Mouse (Mus musculus): ENCODE measurements around the gene Cnr2. TPM values are rescaled to one million over a fixed set of nuclear protein-coding genes. Genes with fewer than 3 reads are reported as not detected.

Cnr2 gene
- polyA plus RNA-seq, 1 experiment from 2014 or later = 0.14 TPM

GRCm38 (mm10) chr4:135875546-135875945 lies 19.6 kb upstream of the Cnr2 start:
- no peak for ATAC-seq
- Histone ChIP-seq H3K4me2 (replicated peaks; ENCODE audit: low read depth) (0 out of 2 replicates have a peak overlapping the region, but pooled peaks have one; percentile 58), H3K4me1 (replicated peaks; ENCODE audit: control insufficient read depth, insufficient read depth, low read length) (peaks cover 11% of the 10 kb centered on the region), H3K4me3 (ENCODE audit: low read depth, low read length) (no peak overlapping the region), H3K36me3 (ENCODE audit: control insufficient read depth, insufficient read depth) (peaks cover 11% of the 10 kb centered on the region), H3K27ac (ENCODE audit: low read depth, low read length) (peak overlapping the region; percentile 76), H3K27me3 (replicated peaks; ENCODE audit: control insufficient read depth, insufficient read depth, low read length) (no peaks in the 10 kb centered on the region), H3K9me3 (ENCODE audit: control insufficient read depth) (no peaks in the 10 kb centered on the region), H3K9ac (ENCODE audit: low read depth, low read length) (no peak overlapping the region)
- WGBS = 42% methylated on average over 7 of the region's 7 CpGs
- TF ChIP-seq CTCF (IDR thresholded peaks at IDR 0.05; ENCODE audit: low read depth) = no peak; the same call in 1 of the 2 replicates

GRCm38 (mm10) chr4:135875991-135876582 lies 19.1 kb upstream of the Cnr2 start:
- Histone ChIP-seq H3K36me3 (ENCODE audit: control insufficient read depth, insufficient read depth) (peaks cover 10% of the 10 kb centered on the region), H3K4me3 (ENCODE audit: low read depth, low read length) (peak overlapping the region; percentile 21), H3K9ac (ENCODE audit: low read depth, low read length) (no peak overlapping the region; the same call in 1 of the 2 replicates), H3K4me2 (replicated peaks; ENCODE audit: low read depth) (peak overlapping the region; percentile 58), H3K9me3 (ENCODE audit: control insufficient read depth) (no peaks in the 10 kb centered on the region), H3K4me1 (replicated peaks; ENCODE audit: control insufficient read depth, insufficient read depth, low read length) (peaks cover 10% of the 10 kb centered on the region), H3K27ac (ENCODE audit: low read depth, low read length) (peak overlapping the region; percentile 76), H3K27me3 (replicated peaks; ENCODE audit: control insufficient read depth, insufficient read depth, low read length) (no peaks in the 10 kb centered on the region)
- ATAC-seq = no peak
- WGBS = 4% methylated on average over 9 of the region's 9 CpGs
- TF ChIP-seq CTCF (IDR thresholded peaks at IDR 0.05; ENCODE audit: low read depth) = no peak

- Histone ChIP-seq H3K9ac (ENCODE audit: low read depth, low read length) (no peak overlapping the region; the same call in 1 of the 2 replicates), H3K4me1 (replicated peaks; ENCODE audit: control insufficient read depth, insufficient read depth, low read length) (peaks cover 10% of the 10 kb centered on the region), H3K4me3 (ENCODE audit: low read depth, low read length) (peak overlapping the region; percentile 21), H3K4me2 (replicated peaks; ENCODE audit: low read depth) (peak overlapping the region; percentile 58), H3K9me3 (ENCODE audit: control insufficient read depth) (no peaks in the 10 kb centered on the region), H3K36me3 (ENCODE audit: control insufficient read depth, insufficient read depth) (peaks cover 6% of the 10 kb centered on the region), H3K27ac (ENCODE audit: low read depth, low read length) (peak overlapping the region; percentile 76), H3K27me3 (replicated peaks; ENCODE audit: control insufficient read depth, insufficient read depth, low read length) (no peaks in the 10 kb centered on the region)
- no peak for TF ChIP-seq CTCF (IDR thresholded peaks at IDR 0.05; ENCODE audit: low read depth)
- under 1% methylated on average over 16 of the region's 16 CpGs for WGBS
- no peak for ATAC-seq
Measured at GRCm38 (mm10) chr4:135876583-135877020, 18.6 kb upstream of the Cnr2 start.

GRCm38 (mm10) chr4:135877742-135878141 lies 17.5 kb upstream of the Cnr2 start:
- Histone ChIP-seq H3K36me3 (ENCODE audit: control insufficient read depth, insufficient read depth) (no peaks in the 10 kb centered on the region), H3K27ac (ENCODE audit: low read depth, low read length) (no peak overlapping the region), H3K27me3 (replicated peaks; ENCODE audit: control insufficient read depth, insufficient read depth, low read length) (no peaks in the 10 kb centered on the region), H3K9me3 (ENCODE audit: control insufficient read depth) (no peaks in the 10 kb centered on the region), H3K9ac (ENCODE audit: low read depth, low read length) (no peak overlapping the region), H3K4me1 (replicated peaks; ENCODE audit: control insufficient read depth, insufficient read depth, low read length) (peaks cover 10% of the 10 kb centered on the region), H3K4me2 (replicated peaks; ENCODE audit: low read depth) (no peak overlapping the region), H3K4me3 (ENCODE audit: low read depth, low read length) (no peak overlapping the region)
- TF ChIP-seq CTCF (IDR thresholded peaks at IDR 0.05; ENCODE audit: low read depth) = peak; percentile 64
- WGBS = 57% methylated on average over 2 of the region's 2 CpGs
- ATAC-seq = no peak

GRCm38 (mm10) chr4:135879021-135879420 lies 16.2 kb upstream of the Cnr2 start:
- WGBS = 65% methylated on average over 6 of the region's 6 CpGs
- ATAC-seq = no peak
- Histone ChIP-seq H3K27me3 (replicated peaks; ENCODE audit: control insufficient read depth, insufficient read depth, low read length) (no peaks in the 10 kb centered on the region), H3K4me2 (replicated peaks; ENCODE audit: low read depth) (no peak overlapping the region), H3K27ac (ENCODE audit: low read depth, low read length) (no peak overlapping the region), H3K4me1 (replicated peaks; ENCODE audit: control insufficient read depth, insufficient read depth, low read length) (peaks cover 10% of the 10 kb centered on the region), H3K36me3 (ENCODE audit: control insufficient read depth, insufficient read depth) (no peaks in the 10 kb centered on the region), H3K9me3 (ENCODE audit: control insufficient read depth) (no peaks in the 10 kb centered on the region), H3K4me3 (ENCODE audit: low read depth, low read length) (no peak overlapping the region), H3K9ac (ENCODE audit: low read depth, low read length) (no peak overlapping the region)
- no peak for TF ChIP-seq CTCF (IDR thresholded peaks at IDR 0.05; ENCODE audit: low read depth)

GRCm38 (mm10) chr4:135880018-135880417 lies 15.2 kb upstream of the Cnr2 start:
- H3K9me3 ChIP-seq (ENCODE audit: control insufficient read depth) = no peaks in the 10 kb centered on the region
- TF ChIP-seq CTCF (IDR thresholded peaks at IDR 0.05; ENCODE audit: low read depth) = no peak
- ATAC-seq = no peak
- H3K4me2 ChIP-seq (replicated peaks; ENCODE audit: low read depth) = no peak overlapping the region
- H3K4me3 ChIP-seq (ENCODE audit: low read depth, low read length) = no peak overlapping the region
- no peaks in the 10 kb centered on the region for H3K36me3 ChIP-seq (ENCODE audit: control insufficient read depth, insufficient read depth)
- H3K4me1 ChIP-seq (replicated peaks; ENCODE audit: control insufficient read depth, insufficient read depth, low read length) = peaks cover 3% of the 10 kb centered on the region; the same call in 1 of the 2 replicates
- no peaks in the 10 kb centered on the region for H3K27me3 ChIP-seq (replicated peaks; ENCODE audit: control insufficient read depth, insufficient read depth, low read length)
- 97% methylated on average over 6 of the region's 6 CpGs for WGBS
- no peak overlapping the region for H3K9ac ChIP-seq (ENCODE audit: low read depth, low read length)
- H3K27ac ChIP-seq (ENCODE audit: low read depth, low read length) = no peak overlapping the region

All from intestine, postnatal 0 days (tissue).